Mouse (Mus musculus) kidney, postnatal 0 days (tissue): ENCODE measurements around the gene Kcnh4. TPM values are rescaled to one million over a fixed set of nuclear protein-coding genes. Genes with fewer than 3 reads are reported as not detected.
A peak's percentile ranks its signal among the peaks of the same experiment; 100 is the strongest.

Experiments used
- ATAC-seq: fragments of 200-750 bp; cut with Nextera tagmentation; replicated peaks from 2 replicates; pipeline ENCODE4 v1.8.0; 2017; ENCODE audit warnings: low read depth, moderate number of reproducible peaks, moderate TSS enrichment, moderate library complexity; ENCODE audit not compliant: low FRiP score
- DNase-seq: peaks from one replicate; pipeline ENCODE4 v3.0.0-alpha.2; 2016; ENCODE audit warnings: low spot score
- H3K27ac ChIP-seq: fragments of 300-500 bp; sonication (generic); 2 replicates; pipeline ENCODE4 v1.5.1; 2014; ENCODE audit warnings: mild to moderate bottlenecking
- H3K27me3 ChIP-seq: fragments of 300-500 bp; sonication (generic); 2 replicates; pipeline ENCODE4 v1.6.1; 2014; ENCODE audit warnings: low read length, mixed read lengths; ENCODE audit not compliant: insufficient read depth
- H3K36me3 ChIP-seq: fragments of 300-500 bp; sonication (generic); 2 replicates; pipeline ENCODE4 v1.6.1; 2014; ENCODE audit warnings: low read length, mixed read lengths; ENCODE audit not compliant: insufficient read depth
- H3K4me1 ChIP-seq: fragments of 300-500 bp; sonication (generic); replicated peaks from 2 replicates; pipeline ENCODE4 v1.6.1; 2014; ENCODE audit warnings: antibody characterized with exemption, low read length, mixed read lengths; ENCODE audit not compliant: insufficient read depth
- H3K4me2 ChIP-seq: fragments of 300-500 bp; sonication (generic); 2 replicates; pipeline ENCODE4 v1.6.1; 2014; ENCODE audit warnings: mild to moderate bottlenecking, low read length, moderate library complexity, mixed read lengths
- H3K4me3 ChIP-seq: fragments of 300-500 bp; sonication (generic); replicated peaks from 2 replicates; pipeline ENCODE4 v1.5.1; 2014; ENCODE audit warnings: low read depth, low read length
- H3K9ac ChIP-seq: fragments of 300-500 bp; sonication (generic); 2 replicates; pipeline ENCODE4 v1.6.1; 2014; ENCODE audit warnings: low read depth, low read length
- H3K9me3 ChIP-seq: fragments of 300-500 bp; sonication (generic); replicated peaks from 2 replicates; pipeline ENCODE4 v1.6.1; 2016; ENCODE audit warnings: low read length, inconsistent platforms, mixed read lengths
- CTCF ChIP-seq: IDR thresholded peaks from 2 replicates; pipeline ENCODE4 v1.5.1; 2016; ENCODE audit warnings: antibody characterized with exemption, low read depth, mild to moderate bottlenecking, moderate library complexity
- WGBS: fragments of 180-500 bp; shearing (Covaris S2); extraction: QIAGEN DNeasy Blood & Tissue Kit; methylation state at CpG from one replicate; pipeline ENCODE4 v1.1.7; 2014; 5-methylcytosine and 5-hydroxymethylcytosine counted together
- polyA plus RNA-seq: library from polyadenylated mRNA; unstranded; fragments of >200 nt; fragmentation: Nextera tagmentation; extraction: Ambion mirVana; gene quantifications from 2 replicates; pipeline ENCODE4 v1.2.1, GENCODE M21; 2015

The Kcnh4 gene
- polyA plus RNA-seq, 1 experiment from 2014 or later = not detected

DNA sequence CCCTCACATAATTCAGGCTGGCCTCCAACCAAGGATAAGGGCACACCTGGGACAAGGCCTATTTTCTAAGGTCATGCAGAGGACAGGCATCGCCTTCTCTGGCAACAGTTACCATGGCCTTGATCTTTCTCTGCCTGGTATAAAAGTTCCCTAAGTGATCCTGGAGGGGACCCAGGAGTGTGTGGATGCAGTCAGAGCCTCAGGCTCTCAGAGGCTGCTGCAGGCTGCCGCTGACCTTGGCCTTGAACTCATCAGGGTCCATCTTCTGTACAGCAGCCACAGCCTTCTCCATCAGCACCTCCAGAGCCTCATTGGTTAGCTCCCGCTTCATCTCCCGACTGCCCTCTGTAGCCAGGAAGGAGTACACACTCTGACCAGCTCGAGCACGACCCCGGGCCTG is 61.8 kb downstream of the Kcnh4 start:
- no peak for ATAC-seq
- no peaks in the 10 kb centered on the region for H3K36me3 ChIP-seq
- H3K4me2 ChIP-seq = no peak overlapping the region
- H3K27me3 ChIP-seq = no peaks in the 10 kb centered on the region
- no peak overlapping the region for H3K4me3 ChIP-seq
- H3K27ac ChIP-seq = no peak overlapping the region
- 75% methylated on average over 7 of the region's 7 CpGs for WGBS
- H3K9me3 ChIP-seq = no peaks in the 10 kb centered on the region
- DNase-seq = no peak
- no peak for TF ChIP-seq CTCF
- H3K9ac ChIP-seq = no peak overlapping the region
- no peaks in the 10 kb centered on the region; the same call in 1 of the 2 replicates for H3K4me1 ChIP-seq

DNA sequence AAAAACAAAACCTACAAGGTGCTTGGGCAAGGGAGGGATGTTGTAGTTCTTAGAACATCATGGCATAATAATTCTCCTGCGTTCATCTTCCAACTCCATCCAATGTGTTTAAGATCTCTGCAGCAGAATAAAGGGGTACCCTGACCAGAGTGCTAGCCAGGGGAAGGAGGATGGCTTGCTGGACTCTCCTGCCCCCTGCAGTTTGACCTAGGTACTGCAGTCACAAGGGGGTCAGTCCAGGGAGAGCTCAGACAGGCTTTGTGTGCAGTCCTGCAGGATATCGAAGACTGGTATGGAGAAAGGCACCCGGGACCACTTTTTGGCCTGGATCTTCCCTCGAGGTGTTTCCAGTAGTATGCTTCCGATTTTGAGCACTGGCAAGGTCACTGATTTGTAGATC is 64.8 kb downstream of the Kcnh4 start:
- 36% methylated on average over 5 of the region's 5 CpGs for WGBS

DNA sequence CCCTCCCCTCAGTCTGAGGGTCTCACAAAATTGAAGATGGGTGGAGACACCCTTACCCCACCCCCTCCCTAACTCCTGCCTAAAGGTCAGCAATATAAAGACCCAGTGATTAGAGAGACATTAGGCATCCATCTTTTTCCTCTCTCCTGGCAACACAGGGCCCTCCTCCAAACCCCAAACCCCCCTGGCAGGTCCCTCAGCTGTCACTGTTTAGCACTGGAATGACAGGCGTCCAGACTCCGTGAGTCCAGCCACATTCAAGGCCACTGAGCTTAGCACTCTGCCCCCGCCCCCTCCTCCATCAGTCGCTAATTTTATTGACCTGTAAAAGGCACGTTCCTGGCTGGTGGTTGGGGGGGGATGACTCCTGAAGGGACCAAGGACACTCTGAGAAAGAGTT is 66.6 kb downstream of the Kcnh4 start:
- no peaks in the 10 kb centered on the region for H3K9me3 ChIP-seq
- ATAC-seq (no peak), DNase-seq (no peak)
- no peak overlapping the region for H3K4me3 ChIP-seq
- 21% methylated on average over 5 of the region's 5 CpGs for WGBS
- H3K9ac ChIP-seq = no peak overlapping the region
- TF ChIP-seq CTCF = no peak
- no peak overlapping the region for H3K27ac ChIP-seq
- H3K36me3 ChIP-seq = no peaks in the 10 kb centered on the region
- H3K4me2 ChIP-seq = no peak overlapping the region
- no peaks in the 10 kb centered on the region for H3K27me3 ChIP-seq
- peaks cover 6% of the 10 kb centered on the region for H3K4me1 ChIP-seq

More for the DNA sequence above, 64.8 kb downstream of the Kcnh4 start:
- ATAC-seq (0 out of 2 replicates have a peak, but pooled peaks have one; percentile 55), DNase-seq (peak; percentile 76)
- H3K4me1 ChIP-seq = peaks cover 6% of the 10 kb centered on the region
- H3K4me2 ChIP-seq = no peak overlapping the region
- H3K4me3 ChIP-seq = no peak overlapping the region
- H3K36me3 ChIP-seq = no peaks in the 10 kb centered on the region
- no peaks in the 10 kb centered on the region for H3K27me3 ChIP-seq
- H3K9me3 ChIP-seq = no peaks in the 10 kb centered on the region
- TF ChIP-seq CTCF = peak; percentile 92
- no peak overlapping the region for H3K27ac ChIP-seq
- no peak overlapping the region for H3K9ac ChIP-seq

DNA sequence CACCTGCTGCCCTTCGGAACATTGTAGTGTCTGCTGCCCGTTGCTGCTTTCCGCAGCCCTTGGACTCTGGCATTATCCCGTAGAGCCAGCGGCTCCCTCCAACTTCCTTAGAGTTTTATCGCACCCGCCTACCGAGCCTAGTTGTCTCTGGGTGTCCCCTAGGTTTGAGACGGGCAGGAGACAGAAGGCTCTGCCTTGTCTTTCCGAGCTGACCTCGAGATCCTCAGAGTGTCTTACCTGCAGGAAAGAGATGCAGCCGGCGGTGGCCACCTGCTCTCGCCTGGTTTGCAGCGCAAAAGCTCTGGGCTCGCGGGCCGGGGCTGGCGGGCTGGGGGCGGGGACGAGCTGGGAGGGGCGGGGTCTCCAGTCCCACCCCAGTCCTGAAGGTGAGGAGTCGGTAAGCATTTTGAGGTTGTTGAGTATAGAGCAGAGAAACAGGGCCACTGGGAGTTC is 67.6 kb downstream of the Kcnh4 start, which contains the start of gene Zfp385c:
Zfp385c (minus strand) TSS at position 292 of the 453 bp plus-strand sequence.
- peaks cover 6% of the 10 kb centered on the region for H3K4me1 ChIP-seq
- H3K27me3 ChIP-seq = no peaks in the 10 kb centered on the region
- peak within 1 kb of the TSS; percentile 41; the same call in 1 of the 2 replicates for H3K9ac ChIP-seq
- H3K9me3 ChIP-seq = no peaks in the 10 kb centered on the region
- no peak for TF ChIP-seq CTCF
- DNase-seq = no peak
- 2% methylated on average over 23 of the region's 23 CpGs for WGBS
- peak within 1 kb of the TSS; percentile 23 for H3K4me3 ChIP-seq
- no peaks in the 10 kb centered on the region for H3K36me3 ChIP-seq
- peak within 1 kb of the TSS; percentile 67 for H3K4me2 ChIP-seq
- H3K27ac ChIP-seq = no peak within 1 kb of the TSS
- no peak; the same call in 1 of the 2 replicates for ATAC-seq

DNA sequence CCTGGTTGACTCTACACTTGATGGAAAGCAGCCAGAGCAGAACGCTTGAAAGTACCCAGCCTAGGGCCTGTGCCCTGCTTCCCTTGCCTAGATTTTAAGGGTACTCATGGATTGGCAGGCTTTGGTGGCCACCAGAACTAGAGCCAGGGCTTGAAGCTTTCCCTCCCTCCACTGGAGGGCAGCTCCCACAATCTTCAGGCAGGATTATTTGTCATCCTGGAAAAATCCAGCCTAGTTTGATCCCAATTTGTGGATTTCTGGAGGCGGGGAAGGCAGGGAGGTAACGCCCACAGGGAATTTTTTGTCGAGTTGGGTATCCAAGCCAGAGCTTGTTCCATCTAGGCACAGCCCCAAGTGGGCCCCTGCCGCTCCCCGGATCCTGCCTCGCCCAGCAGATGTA is 69.4 kb downstream of the Kcnh4 start:
- no peak for ATAC-seq
- H3K9me3 ChIP-seq = no peaks in the 10 kb centered on the region
- TF ChIP-seq CTCF = no peak

More for the DNA sequence above, 69.4 kb downstream of the Kcnh4 start:
- H3K4me2 ChIP-seq = no peak overlapping the region
- H3K4me1 ChIP-seq = peaks cover 6% of the 10 kb centered on the region
- no peaks in the 10 kb centered on the region for H3K27me3 ChIP-seq
- H3K4me3 ChIP-seq = no peak overlapping the region
- H3K27ac ChIP-seq = no peak overlapping the region
- WGBS = 69% methylated on average over 7 of the region's 7 CpGs
- DNase-seq = no peak
- no peak overlapping the region for H3K9ac ChIP-seq
- H3K36me3 ChIP-seq = no peaks in the 10 kb centered on the region

Other genes starting within 250 kb of the Kcnh4 start
- gene Acly, start 231.9 kb downstream of the Kcnh4 start, polyA plus RNA-seq = 86.4 and 98.4 TPM in 2 replicates
- 0.72 and 0.96 TPM in 2 replicates for gene Ttc25, start 214.3 kb downstream of the Kcnh4 start, polyA plus RNA-seq
- 23.7 and 24.2 TPM in 2 replicates for gene Cnp, start 185.0 kb downstream of the Kcnh4 start, polyA plus RNA-seq
- 52.6 and 54.0 TPM in 2 replicates for gene Nkiras2, start 140.7 kb downstream of the Kcnh4 start, polyA plus RNA-seq
- gene Dnajc7, start 139.8 kb downstream of the Kcnh4 start, polyA plus RNA-seq = 142 and 151 TPM in 2 replicates
- gene Zfp385c, start 67.5 kb downstream of the Kcnh4 start, polyA plus RNA-seq = 1.6 and 2.5 TPM in 2 replicates
- gene Dhx58, start 55.7 kb downstream of the Kcnh4 start, polyA plus RNA-seq = 3.3 and 3.7 TPM in 2 replicates
- 39.0 and 40.2 TPM in 2 replicates for gene Kat2a, start 47.5 kb downstream of the Kcnh4 start, polyA plus RNA-seq
- 0.37 TPM in 1 of 2 replicates, not detected in the other for gene Hspb9, start 46.1 kb downstream of the Kcnh4 start, polyA plus RNA-seq
- 34.7 and 39.0 TPM in 2 replicates for gene Rab5c, start 21.7 kb downstream of the Kcnh4 start, polyA plus RNA-seq
- not detected in 2 replicates for gene Hcrt, start 3.0 kb upstream of the Kcnh4 start, polyA plus RNA-seq
- gene Ghdc, start 11.0 kb upstream of the Kcnh4 start, polyA plus RNA-seq = 4.8 and 5.9 TPM in 2 replicates
- gene Stat5b, start 90.8 kb upstream of the Kcnh4 start, polyA plus RNA-seq = 14.4 and 14.6 TPM in 2 replicates
- gene Stat5a, start 99.4 kb upstream of the Kcnh4 start, polyA plus RNA-seq = 4.0 and 4.4 TPM in 2 replicates
- 48.0 and 51.8 TPM in 2 replicates for gene Stat3, start 179.6 kb upstream of the Kcnh4 start, polyA plus RNA-seq
- gene Cavin1, start 210.9 kb upstream of the Kcnh4 start, polyA plus RNA-seq = 143 and 156 TPM in 2 replicates
- gene Atp6v0a1, start 249.5 kb upstream of the Kcnh4 start, polyA plus RNA-seq = 33.8 and 35.1 TPM in 2 replicates